Mouse (Mus musculus) spleen, postnatal 14 days (tissue): ENCODE measurements around the gene Rerg.

Experiments
- DNase-seq, 2 experiments: peaks; one replicate each; pipeline ENCODE4 v3.0.0; 2021 to 2022; ENCODE audit warnings: low spot score in 2 of 2

Rerg gene

DNA sequence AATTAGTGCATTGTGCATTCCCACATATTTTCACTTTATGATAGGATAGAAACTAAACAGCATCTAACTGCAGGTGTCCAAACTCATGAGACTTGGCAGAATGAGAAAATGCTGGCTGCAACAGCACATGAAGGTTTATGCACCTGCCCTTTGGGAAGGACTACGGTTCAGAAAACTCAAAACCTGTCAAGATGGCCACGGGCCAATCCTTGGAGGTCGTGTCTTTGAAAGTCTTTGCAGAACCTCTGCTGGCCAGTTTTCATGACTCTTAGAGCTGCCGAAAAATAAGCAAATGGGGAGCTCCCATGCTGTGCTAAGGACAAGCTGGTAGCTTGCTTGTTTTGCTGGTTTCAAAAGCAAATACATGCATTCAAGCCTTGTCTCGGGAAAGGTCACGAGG is 156.0 kb downstream of the Rerg start:
- no peak for DNase-seq

DNA sequence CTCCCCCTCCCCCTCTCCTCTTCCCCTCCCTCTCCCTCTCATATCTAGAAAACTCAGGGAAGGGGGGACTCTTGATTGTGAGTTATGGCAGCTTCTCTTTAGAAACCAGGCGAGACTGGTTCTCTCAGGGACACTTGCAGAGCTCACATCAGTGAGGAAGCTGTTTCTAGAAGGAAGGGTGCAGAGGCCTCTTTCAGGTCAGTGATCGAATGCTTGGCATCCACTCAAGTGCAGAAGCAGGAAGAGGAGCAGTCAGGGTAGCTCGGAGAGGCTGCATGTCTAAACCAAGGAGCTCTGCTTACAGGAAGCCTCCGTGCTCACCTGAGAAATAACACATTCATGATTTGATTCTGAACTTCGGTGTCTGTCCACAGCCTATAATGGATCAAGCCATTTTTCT is 159.1 kb downstream of the Rerg start:
- DNase-seq, result no peak
